Mouse (Mus musculus) brain, embryonic 14.5 days (tissue): ENCODE data around the gene B4galnt1.

Experiments used
- CTCF ChIP-seq: fragments of 200-500 bp; IDR thresholded peaks from 2 replicates; pipeline ENCODE4 v1.5.1; 2012; ENCODE audit warnings: inconsistent platforms, mild to moderate bottlenecking, moderate library complexity, borderline replicate concordance; ENCODE audit not compliant: insufficient read depth, insufficient read length; ENCODE audit errors: extremely low read depth
- POLR2A ChIP-seq: fragments of 200-500 bp; IDR thresholded peaks from 2 replicates; pipeline ENCODE4 v1.6.1; 2012; ENCODE audit warnings: mild to moderate bottlenecking, inconsistent platforms, borderline replicate concordance; ENCODE audit not compliant: poor library complexity, insufficient read depth, insufficient read length, severe bottlenecking; ENCODE audit errors: extremely low read depth

GRCm38 (mm10) chr10:127153323-127153722 lies 11.7 kb upstream of the B4galnt1 start:
- TF ChIP-seq POLR2A (no peak), CTCF (no peak)
